Mouse (Mus musculus) spleen, postnatal 36 days (tissue): Measurements from ENCODE around the gene Wbp1l.

Source experiments
- DNase-seq, 2 experiments: peaks; one replicate each; pipeline ENCODE4 v3.0.0; 2022; ENCODE audit warnings: low spot score in 2 of 2, mixed read lengths in 1 of 2

The Wbp1l gene

DNA sequence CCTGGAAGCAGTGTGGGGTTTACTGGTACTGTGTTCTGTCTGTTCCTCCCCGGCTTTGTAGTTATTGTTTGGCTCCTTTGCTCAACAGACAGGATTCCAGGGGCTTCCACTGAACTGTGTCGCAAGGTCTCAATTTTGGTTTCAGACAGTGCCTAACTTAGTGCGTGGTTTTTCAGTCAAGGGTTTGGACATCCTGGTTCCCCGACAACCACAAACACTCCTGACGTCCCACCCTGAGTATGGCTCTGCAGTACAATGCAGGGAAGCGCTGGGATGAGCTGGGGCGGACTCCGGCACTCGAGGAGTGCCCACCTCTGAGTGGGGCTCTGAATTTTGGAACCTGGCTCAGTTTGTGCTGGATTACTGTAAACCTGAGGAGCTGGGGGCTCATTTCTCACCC is 30.9 kb downstream of the Wbp1l start:
- no peak for DNase-seq

DNA sequence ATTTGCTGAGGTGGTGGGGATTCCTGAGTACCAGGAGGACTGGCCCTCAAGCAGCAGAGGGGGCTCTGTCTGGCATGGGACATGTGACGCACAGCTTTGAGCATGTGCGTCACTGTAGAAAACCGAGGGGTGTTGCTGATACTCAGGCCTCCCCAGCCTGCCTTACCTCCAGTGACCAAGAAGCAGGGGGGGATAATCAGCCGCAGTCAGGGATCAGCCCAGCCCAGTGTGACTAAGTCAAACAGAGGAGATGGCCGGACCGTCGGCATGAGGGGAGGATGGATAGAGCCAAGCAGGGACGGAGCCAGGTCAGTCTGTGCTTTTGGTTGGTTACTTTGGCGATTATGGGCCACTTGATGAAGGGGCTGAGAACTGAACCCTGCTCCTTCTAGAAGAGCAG is 32.8 kb downstream of the Wbp1l start:
- DNase-seq, result no peak

DNA sequence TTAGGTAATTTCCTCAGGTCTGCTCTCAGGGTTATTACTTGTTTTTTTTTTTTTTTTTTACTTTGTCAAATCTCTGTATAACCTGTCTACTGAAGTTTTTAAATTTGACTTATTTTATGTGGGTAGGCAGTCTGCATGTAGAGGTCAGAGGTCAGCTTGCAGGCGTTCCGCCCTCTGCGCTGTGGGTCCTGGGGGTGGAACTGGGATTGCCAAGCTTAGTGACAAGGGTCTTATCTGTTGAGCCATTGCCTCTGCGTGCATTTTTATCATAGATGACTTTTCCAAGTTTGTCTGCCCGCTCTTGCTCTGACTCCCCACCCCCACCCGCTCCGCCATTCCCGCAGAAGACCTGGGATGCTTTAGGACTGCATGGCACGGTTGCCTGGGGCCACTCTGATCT is 36.9 kb downstream of the Wbp1l start:
- DNase-seq, result no peak

DNA sequence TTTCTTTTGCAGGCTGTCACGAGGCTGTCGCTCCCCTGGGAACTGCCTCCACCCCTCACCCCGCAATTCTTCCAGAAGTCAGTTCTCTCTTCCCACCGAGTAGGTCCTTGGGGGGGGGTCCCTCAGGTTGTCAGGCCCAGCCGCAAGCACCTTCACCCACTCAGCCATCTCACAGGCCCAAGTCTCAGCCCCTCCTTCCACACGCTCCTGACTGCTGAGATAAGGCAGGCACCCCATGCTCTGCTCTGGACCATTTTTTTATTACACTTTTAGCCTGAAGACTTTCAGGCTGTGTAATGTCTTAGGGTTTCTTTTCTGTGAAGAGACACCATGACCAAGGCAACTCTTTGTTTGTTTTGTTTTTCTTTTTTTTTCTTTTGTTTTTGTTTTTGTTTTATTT is 38.7 kb downstream of the Wbp1l start:
- DNase-seq, result no peak

DNA sequence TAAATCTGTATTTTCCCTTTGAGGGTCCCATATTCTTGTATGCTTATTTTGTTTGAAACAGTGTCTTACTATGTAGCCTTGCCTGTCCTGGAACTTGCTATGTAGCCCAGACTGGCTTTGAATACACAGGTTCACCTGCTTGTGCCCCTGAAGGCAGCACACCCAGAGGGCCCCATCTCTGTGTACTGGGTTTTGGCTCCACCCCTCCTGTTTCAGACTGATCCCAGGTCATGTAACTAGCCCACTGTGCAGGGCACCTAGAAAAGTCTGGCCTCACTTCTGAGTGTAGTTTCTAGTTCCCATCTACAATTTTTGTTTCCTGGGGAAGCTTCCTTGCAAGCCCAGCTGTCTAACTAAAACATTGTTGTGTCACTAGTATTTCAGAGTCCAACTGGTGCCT is 40.2 kb downstream of the Wbp1l start:
- no peak for DNase-seq

DNA sequence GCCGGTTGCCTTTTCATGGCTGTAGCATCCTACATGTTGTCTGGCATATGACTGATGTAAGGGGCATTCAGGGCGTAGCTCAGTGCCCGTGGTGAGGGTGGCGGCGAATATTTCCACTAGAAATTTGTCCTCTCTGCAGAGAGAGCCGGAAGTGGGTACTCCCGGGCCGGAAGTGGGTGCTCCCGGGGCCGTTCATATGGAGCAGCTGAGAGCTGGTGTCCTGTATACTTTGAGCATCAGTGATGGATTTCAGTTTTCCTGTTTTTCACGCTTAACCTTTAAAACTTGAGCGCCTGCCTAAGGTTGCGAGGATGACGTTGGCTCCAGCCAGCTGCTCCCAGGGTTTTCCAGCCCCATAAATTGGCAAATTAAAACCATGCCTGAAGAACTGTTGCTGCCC is 40.6 kb downstream of the Wbp1l start:
- DNase-seq, result no peak

DNA sequence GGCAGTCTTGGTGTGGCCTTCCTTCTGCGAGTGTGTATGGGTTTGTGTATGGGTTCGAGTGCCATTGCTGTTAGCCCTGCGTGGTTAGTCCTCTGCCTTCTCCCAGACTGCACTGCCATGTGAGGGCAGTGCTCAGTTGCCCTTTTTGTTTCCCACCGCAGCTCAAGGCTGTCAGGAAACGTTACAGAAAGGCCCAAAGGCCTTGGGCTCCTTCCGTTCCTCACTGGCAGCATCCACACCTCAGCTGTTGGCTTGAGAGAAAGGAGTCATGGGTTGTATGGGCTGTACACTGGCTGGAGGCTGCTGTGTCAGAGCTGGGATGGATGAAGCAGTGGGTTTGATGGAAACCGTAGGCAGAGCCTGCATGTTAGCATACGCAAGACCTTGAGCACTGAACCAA is 41.9 kb downstream of the Wbp1l start:
- DNase-seq, result no peak

DNA sequence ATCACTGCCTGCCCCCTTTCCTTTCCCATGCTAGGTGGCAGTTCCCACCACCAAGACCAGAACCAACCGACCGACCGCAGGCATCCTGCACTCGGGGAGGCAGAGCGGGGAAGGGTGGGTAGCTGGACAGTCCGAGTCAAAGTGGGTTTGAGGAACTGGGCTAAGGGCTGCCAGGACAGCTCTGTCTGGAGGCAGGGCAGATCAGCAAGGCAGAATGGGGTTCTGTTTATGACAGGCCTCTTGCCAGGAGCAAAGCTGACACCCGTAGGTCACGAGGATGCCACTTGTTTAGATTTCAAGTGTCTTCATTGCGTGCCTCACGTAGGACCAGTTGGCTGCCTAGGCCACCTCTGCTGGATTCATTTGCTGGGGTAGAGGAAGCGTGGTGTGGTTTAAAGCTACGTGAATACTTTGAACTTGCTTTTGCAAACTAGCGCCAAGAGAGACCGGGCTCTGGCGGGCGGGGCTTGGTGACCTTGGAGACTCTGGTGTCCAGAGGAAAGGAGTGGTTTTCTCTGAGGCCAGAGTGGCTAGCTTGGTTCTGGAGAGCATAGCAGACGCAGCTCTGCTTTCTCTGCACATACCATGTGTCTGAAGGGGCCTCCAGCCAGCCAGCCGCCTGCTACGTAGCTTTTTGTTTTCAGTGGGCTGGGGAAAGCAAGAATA is 42.7 kb downstream of the Wbp1l start:
- DNase-seq, result no peak

DNA sequence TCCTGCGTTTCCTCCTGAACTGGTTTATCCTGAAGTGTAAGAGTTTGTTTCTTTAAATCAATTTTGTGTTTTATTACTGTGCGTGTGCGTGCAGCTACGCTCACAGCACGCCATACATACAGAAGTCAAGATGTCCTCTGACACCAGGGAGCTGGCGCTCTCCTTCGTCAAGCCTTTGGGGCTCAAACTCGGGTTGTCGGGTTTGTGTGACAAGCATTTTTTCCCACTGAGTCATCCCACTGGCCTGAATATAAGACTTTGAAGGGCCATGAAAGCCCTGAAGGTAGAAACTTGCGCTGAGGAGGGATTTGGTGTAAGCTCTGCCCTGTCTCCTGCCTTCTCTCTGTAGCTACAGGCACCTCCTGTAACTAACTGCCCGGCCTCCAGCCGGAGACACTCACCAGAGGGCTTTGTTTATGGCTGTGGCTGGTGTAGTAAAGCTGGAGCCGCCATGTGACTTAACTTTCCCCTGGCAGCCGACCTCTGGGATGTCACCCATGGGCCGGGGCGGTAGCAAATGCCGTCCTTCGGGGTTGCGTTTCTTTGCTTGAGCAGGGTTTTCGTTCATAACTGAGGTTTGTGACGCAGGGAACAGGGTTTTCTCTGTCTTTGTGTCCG is 43.4 kb downstream of the Wbp1l start:
- DNase-seq, result no peak

DNA sequence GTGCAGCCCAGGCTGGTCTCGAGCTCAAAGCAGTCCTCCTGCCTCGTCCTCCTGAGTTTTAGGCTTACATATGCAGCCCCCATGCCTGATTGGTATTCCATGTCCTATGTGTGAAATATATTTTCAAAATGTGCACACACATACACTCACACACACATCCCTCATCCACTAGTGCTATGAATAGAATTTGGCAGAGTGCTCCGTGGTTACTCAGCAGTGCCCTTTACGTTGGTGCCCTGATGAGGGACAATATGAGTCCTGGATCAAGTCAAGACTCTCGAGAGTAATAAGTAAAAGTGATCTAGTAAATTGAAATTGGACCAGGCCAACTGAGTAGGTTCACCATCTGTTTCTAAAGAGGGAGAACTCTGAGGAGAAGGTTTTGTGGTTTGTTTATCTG is 44.4 kb downstream of the Wbp1l start:
- no peak for DNase-seq

DNA sequence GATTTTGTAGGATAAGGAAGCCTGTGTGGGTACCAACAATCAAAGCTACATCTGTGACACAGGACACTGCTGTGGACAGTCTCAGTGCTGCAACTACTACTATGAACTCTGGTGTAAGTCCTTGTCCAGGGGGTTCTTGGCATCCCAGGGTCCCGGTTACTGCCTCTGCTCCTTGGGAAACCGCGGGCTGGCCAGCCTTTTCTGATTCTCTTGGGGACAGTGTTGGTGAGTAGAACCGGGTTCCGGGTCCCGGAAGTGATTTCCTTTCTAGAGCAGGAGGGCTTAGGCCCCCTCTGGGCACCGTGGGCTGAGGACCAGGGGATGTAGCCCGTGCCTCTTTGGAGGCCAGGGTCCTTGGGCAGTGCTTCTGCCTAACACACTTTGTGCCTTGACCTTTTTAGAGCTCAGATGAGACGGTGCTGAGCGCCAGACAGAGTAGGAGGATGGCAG is 45.5 kb downstream of the Wbp1l start:
- DNase-seq, result no peak

DNA sequence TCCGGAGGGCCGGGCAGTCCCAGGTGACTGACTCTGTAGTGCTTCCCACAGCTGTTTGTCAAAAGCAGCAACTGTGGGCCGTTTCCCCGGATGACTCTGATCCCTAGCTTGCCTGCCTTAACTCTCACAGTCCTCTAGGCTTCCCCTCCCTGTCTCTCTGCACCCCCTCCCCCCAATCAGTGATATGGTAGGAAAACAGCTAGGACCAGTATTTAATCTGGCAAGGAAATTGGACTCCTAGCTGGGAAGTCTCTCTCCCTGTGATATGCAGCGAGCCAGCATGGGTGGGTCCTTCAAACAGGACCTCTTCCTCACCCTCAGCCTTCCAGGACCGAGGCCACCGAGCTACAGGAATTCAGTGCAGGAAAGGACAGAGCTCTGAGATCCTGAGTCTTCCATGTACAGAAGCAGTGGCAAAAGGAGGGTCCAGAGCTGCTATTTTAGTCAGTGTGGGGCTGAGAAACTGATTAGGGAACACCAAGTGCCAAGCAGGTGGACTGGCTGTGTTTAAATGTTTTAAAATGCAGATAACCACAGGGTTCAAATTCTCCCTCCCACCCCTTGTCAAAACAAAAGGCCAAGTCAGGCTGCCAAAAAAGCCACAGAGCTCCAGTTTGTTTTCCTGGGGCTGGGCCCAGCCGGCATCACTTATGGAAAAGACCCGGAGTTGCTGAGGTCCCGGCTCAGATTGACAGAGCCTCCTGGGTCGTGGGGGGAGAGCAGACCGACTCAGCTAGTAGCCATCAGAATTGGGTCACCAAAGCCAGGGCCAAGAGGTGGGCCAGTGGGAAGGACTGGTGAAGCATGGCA is 46.1 kb downstream of the Wbp1l start:
- no peak for DNase-seq

DNA sequence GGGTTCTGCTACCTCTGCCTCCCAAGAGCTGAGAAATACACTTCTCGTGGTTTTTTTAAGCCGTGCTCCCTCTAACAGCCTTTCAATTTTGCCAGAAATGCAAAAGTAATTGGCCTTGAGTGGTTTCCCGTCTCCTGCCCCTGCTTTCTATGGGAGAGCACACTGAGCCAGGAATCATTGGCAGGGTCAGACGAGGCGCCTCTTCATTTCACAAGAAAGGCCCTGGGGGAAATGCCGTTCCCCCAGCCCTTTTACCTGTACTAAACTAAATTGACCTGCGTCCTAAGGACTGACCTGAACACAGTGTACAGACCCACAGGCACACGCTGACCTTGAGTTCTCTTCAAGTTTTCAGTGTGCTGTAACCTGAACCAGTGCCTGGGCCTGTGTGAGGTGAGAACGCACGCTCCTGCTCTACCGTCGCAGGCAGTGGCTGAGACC is 47.2 kb downstream of the Wbp1l start:
- DNase-seq, result no peak

DNA sequence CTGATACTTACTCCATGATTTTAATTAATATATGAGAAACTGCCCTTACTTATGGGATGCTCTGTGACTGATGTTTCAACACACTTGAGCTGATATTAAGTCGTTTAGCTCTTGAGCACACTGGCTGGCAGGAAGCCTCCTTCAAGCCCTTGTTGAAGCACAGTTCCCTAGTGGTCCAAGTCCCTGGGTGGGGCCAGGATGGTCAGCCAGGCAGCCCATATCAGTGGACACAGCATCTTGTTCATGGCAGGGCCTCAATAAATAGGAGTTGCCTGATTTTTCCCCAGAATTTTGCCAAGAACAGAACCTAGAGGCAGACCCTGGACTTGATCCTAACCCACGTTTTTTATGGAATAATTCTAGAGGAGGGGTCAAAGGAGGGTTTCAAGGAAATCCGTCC is 48.4 kb downstream of the Wbp1l start:
- DNase-seq, result no peak

DNA sequence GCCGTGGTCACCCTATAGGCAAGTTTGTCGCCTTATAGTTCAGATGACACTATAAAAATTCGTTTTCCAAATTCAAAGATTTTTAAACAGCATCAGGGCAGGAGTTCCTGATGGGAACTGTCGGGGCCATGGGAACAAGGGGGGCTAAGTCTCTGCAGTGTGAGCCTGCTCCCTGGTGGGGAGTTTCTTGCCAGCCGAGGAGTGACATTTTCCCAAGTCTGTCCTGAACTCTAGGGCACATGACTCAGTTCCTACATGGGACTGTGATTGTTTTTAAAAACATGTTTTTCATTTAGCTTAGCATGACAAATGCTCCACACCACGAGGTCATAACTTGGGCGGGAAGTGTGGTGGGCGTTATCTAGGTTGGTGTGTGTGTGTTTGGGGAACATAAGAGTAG is 49.0 kb downstream of the Wbp1l start:
- DNase-seq, result no peak

DNA sequence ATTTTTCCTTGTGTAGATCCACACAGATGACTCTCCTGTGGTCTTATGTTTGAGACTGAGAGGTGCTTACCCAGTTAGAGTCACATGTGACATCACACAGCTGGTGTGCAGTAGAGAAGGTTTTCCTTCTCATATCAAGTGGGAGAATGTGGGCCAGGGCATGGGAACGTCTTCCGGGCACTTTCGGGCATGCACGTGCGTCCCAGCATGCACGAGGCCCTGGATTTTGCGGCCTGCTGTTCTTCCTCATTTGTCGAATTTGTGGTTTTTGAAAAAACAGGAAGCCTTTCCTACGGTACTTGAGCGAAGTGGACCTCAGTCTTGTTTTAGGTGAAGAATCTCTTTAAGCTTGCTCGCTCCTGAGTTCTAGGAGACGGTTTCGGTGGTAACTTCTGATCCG is 49.7 kb downstream of the Wbp1l start:
- peak in 1 of 2 experiments; percentile 31 for DNase-seq

DNA sequence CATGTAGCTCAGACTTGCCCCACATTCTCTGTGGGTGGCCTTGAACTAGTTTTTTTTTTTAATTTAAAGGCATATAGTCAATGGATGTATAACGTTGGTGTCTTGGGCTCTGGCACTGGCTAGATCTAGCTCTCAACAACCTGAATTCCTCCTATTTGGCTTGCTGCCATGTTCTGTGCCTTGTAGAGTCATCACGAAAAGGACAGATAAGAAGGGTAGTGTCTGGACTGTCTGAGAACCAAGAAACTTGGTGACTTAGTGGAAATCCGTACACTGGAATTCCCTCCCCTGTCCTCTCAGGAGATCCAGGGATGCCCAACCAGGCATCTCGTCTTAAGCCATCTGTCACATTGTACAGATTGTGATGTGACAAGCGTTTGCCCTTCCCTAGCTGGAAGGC is 54.3 kb downstream of the Wbp1l start:
- no peak for DNase-seq

DNA sequence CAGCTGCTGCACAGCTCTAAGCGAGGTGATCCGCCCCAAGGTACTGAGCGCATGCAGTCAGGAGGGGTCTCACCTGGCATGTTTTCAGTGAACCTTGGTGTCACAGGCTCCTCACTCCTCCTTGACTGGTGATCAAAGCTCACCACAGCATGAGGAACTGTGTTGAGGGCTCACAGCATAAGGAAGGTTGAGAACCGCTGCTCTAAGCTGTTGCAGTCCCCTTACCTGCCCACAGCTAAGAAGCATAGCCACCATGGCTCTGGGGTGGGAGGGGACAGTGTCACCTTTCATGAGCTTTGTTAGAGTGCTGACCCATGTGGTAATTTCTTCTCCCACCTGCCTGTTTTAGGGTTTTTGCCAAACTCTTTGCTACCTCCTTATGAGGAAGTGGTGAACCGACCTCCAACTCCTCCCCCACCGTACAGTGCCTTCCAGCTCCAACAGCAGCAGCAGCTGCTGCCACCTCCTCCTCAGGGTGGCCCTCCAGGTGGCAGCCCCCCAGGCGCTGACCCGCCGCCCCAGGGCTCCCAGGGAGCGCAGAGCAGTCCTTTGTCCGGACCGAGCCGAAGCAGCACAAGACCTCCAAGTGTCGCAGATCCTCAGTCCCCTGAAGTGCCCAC is 54.8 kb downstream of the Wbp1l start:
- no peak for DNase-seq

DNA sequence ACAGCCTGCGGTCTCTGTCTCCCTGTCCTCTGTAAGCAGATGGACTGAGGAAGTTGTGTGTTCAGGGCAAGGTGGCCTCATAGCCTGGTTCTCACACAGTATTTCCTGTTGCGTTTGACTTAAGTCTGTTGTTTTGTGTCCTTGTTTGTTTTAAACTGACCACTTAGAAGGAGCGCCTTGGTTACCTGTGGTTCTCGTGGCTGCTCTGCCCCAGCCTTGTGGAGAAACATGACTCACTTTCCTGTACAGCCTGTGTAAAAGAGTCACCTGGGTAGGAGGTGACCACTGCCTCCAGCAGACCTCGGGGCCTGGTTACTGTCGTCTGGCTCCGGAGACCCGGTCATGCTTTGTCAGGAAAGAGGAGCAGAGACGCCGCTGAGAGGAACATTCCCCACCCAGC is 56.7 kb downstream of the Wbp1l start:
- no peak for DNase-seq

DNA sequence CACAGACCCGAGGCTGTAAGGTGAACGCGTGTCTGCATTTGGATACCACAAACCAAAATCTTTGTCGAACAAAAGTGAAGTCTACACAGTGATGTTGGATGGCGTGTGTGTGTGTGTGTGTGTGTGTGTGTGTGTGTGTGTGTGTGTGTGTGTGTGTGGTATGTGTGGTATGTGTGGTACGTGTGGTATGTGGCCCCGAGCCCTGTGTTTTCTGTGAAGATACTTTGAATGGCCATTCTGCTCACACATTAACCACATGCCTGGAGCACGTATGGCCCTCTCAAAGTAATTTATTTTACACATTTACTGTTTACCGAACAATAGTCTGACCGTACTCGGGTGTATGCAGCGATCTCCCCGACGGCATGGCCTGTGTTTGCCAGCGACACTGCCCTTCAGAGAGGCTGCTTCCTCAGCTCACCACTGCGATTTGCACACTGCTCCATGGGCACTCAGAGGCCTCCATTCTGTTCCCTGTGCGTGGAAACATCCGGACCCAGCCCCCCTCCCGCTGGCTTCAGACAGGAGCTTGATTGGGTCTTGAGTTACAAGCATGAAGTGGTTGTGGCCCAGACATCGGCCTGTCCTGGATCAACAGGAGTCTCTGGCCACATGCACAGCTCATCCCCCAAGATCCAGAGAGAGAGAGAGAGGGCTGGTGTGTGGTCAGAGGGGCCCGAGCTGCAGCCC is 57.4 kb downstream of the Wbp1l start:
- no peak for DNase-seq

DNA sequence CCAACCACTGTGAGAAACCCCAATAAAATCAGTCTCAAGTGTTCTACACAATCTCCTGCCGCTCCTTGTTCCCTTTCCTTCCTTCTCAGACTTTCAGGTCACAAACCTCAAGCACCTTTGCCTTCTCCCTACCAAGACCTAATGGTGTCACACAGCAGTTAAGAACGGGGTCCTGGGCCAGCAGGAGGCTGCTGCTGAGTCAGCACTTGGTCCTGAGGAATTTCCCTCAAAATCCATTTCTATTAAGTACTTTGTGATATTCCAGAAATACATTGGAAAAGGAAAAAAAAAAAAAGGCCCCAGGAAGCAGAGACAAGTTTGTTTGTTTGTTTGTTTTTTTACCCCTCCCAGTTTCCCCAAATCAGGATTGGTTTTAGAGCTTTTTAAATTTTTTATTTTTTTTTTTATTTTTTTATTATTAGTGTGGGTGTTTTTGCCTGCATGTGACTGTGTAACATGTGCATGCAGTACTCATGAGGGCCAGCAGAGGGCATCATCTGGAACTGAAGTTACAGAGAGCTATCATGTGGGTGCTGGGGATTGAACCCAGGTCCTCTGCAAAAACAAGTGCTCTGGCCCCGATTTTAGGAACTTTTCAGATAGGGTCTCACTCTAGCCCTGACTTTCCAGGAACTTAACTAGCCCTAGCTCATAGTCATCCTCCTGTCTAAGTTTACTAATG is 58.6 kb downstream of the Wbp1l start:
- DNase-seq, result no peak
